Mouse (Mus musculus) cortical plate, adult 2 months (tissue): ENCODE results near the gene Asb1.

Source experiments
- CTCF ChIP-seq: fragments of 200-500 bp; IDR thresholded peaks from 2 replicates; pipeline ENCODE4 v1.5.1; 2011; ENCODE audit warnings: mild to moderate bottlenecking, control low read depth, low read length; ENCODE audit not compliant: insufficient read depth; ENCODE audit errors: extremely low read depth
- POLR2A ChIP-seq: fragments of 200-500 bp; IDR thresholded peaks from 2 replicates; pipeline ENCODE4 v1.6.1; 2011; ENCODE audit warnings: mild to moderate bottlenecking, low read length, control low read depth; ENCODE audit not compliant: insufficient read depth; ENCODE audit errors: extremely low read depth

DNA sequence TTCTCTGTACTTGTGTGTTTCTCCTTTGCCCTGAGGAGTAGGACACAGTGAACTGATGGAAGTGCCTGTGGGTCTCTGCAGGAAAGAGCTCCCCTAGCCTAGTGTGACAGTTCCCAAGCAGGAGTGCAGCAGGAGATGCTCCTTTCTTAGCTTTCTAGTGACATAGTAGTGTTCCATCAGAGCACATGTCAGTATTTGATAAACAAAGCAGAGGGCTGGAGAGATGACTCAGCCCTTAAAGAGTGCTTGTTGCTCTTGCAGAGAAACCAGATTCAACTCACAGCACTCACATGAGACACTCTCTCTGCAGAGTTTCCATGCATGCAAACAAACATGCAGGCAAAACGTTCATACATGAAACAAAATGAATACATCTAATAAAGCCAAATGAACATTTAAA is 4.9 kb downstream of the Asb1 start:
- TF ChIP-seq CTCF: no peak
- no peak for TF ChIP-seq POLR2A
